Mouse (Mus musculus): ENCODE measurements around the gene Bmpr1a. TPM values are rescaled to one million over a fixed set of nuclear protein-coding genes. Genes with fewer than 3 reads are reported as not detected.

The Bmpr1a gene
- total RNA-seq, 1 experiment: 38.9 TPM

GRCm38 (mm10) chr14:34499664-34500063 is 3.5 kb downstream of the Bmpr1a start:
- no peak for TF ChIP-seq ZC3H11A (IDR thresholded peaks at IDR 0.05; ENCODE audit: borderline replicate concordance, low read depth, low read length)
- no peak for TF ChIP-seq ZNF384 (IDR thresholded peaks at IDR 0.05; ENCODE audit: low read depth, low read length)
- TF ChIP-seq CHD2 (IDR thresholded peaks at IDR 0.05; ENCODE audit: low read depth, low read length): no peak
- no peak for TF ChIP-seq MAFK (IDR thresholded peaks at IDR 0.05; ENCODE audit: insufficient read depth, low read depth, low read length)
- TF ChIP-seq HCFC1 (IDR thresholded peaks at IDR 0.05; ENCODE audit: borderline replicate concordance, insufficient read depth, low read length): no peak
- Histone ChIP-seq H3K36me3 (ENCODE audit: control insufficient read depth, insufficient read depth, low read length, poor library complexity, severe bottlenecking) (no peaks in the 10 kb centered on the region), H3K9me3 (ENCODE audit: control insufficient read depth, insufficient read depth, low read depth, low read length) (no peaks in the 10 kb centered on the region), H3K27ac (ENCODE audit: insufficient read depth, low read depth, low read length, poor library complexity, severe bottlenecking) (no peak overlapping the region), H3K9ac (ENCODE audit: insufficient read depth, low read depth, low read length, poor library complexity, severe bottlenecking) (no peak overlapping the region), H3K4me1 (ENCODE audit: control insufficient read depth in 2 of 2, insufficient read depth in 2 of 2, low read length in 2 of 2, poor library complexity in 1 of 2) (peaks cover 0 to 3% of the 10 kb centered on the region in 2 experiments; a peak in 1 of 4 replicates), H3K4me3 (ENCODE audit: insufficient read depth in 1 of 2, low read depth in 1 of 2, low read length in 2 of 2, poor library complexity in 1 of 2, severe bottlenecking in 1 of 2) (no peak overlapping the region)
- in situ Hi-C loops (cut with MboI; ENCODE audit: low sequenced_read_pairs in 2 of 2, unreplicated experiment in 2 of 2): no loop called here
- no peak for DNase-seq (ENCODE audit: low read depth, low spot score)

- Histone ChIP-seq H3K4me1 (ENCODE audit: control insufficient read depth in 2 of 2, insufficient read depth in 2 of 2, low read length in 2 of 2, poor library complexity in 1 of 2) (no peaks in the 10 kb centered on the region; a peak in 2 of 4 replicates), H3K36me3 (ENCODE audit: control insufficient read depth, insufficient read depth, low read length, poor library complexity, severe bottlenecking) (no peaks in the 10 kb centered on the region), H3K9ac (ENCODE audit: insufficient read depth, low read depth, low read length, poor library complexity, severe bottlenecking) (no peak overlapping the region), H3K27ac (ENCODE audit: insufficient read depth, low read depth, low read length, poor library complexity, severe bottlenecking) (no peak overlapping the region), H3K4me3 (ENCODE audit: insufficient read depth in 1 of 2, low read depth in 1 of 2, low read length in 2 of 2, poor library complexity in 1 of 2, severe bottlenecking in 1 of 2) (no peak overlapping the region), H3K9me3 (ENCODE audit: control insufficient read depth, insufficient read depth, low read depth, low read length) (no peaks in the 10 kb centered on the region)
- in situ Hi-C loops (cut with MboI; ENCODE audit: low sequenced_read_pairs in 2 of 2, unreplicated experiment in 2 of 2): no loop called here
- DNase-seq (ENCODE audit: low read depth, low spot score): no peak
- TF ChIP-seq HCFC1 (IDR thresholded peaks at IDR 0.05; ENCODE audit: borderline replicate concordance, insufficient read depth, low read length): no peak
- no peak for TF ChIP-seq MAFK (IDR thresholded peaks at IDR 0.05; ENCODE audit: insufficient read depth, low read depth, low read length)
- TF ChIP-seq CHD2 (IDR thresholded peaks at IDR 0.05; ENCODE audit: low read depth, low read length): no peak
- no peak for TF ChIP-seq ZNF384 (IDR thresholded peaks at IDR 0.05; ENCODE audit: low read depth, low read length)
- TF ChIP-seq ZC3H11A (IDR thresholded peaks at IDR 0.05; ENCODE audit: borderline replicate concordance, low read depth, low read length): no peak
Observed at GRCm38 (mm10) chr14:34497346-34497745, 5.8 kb downstream of the Bmpr1a start.

GRCm38 (mm10) chr14:34493682-34494081 is 9.5 kb downstream of the Bmpr1a start:
- no peaks in the 10 kb centered on the region for H3K9me3 ChIP-seq (ENCODE audit: control insufficient read depth, insufficient read depth, low read depth, low read length)
- no peaks in the 10 kb centered on the region; a peak in 2 of 4 replicates for H3K4me1 ChIP-seq (ENCODE audit: control insufficient read depth in 2 of 2, insufficient read depth in 2 of 2, low read length in 2 of 2, poor library complexity in 1 of 2)
- no peak overlapping the region for H3K27ac ChIP-seq (ENCODE audit: insufficient read depth, low read depth, low read length, poor library complexity, severe bottlenecking)
- no peak overlapping the region for H3K4me3 ChIP-seq (ENCODE audit: insufficient read depth in 1 of 2, low read depth in 1 of 2, low read length in 2 of 2, poor library complexity in 1 of 2, severe bottlenecking in 1 of 2)
- TF ChIP-seq CHD2 (IDR thresholded peaks at IDR 0.05; ENCODE audit: low read depth, low read length) (no peak), HCFC1 (IDR thresholded peaks at IDR 0.05; ENCODE audit: borderline replicate concordance, insufficient read depth, low read length) (no peak), MAFK (IDR thresholded peaks at IDR 0.05; ENCODE audit: insufficient read depth, low read depth, low read length) (no peak), ZC3H11A (IDR thresholded peaks at IDR 0.05; ENCODE audit: borderline replicate concordance, low read depth, low read length) (no peak), ZNF384 (IDR thresholded peaks at IDR 0.05; ENCODE audit: low read depth, low read length) (no peak)
- no peak for DNase-seq (ENCODE audit: low read depth, low spot score)
- no peaks in the 10 kb centered on the region for H3K36me3 ChIP-seq (ENCODE audit: control insufficient read depth, insufficient read depth, low read length, poor library complexity, severe bottlenecking)
- no peak overlapping the region for H3K9ac ChIP-seq (ENCODE audit: insufficient read depth, low read depth, low read length, poor library complexity, severe bottlenecking)
- in situ Hi-C loops (cut with MboI; ENCODE audit: low sequenced_read_pairs in 2 of 2, unreplicated experiment in 2 of 2): no loop called here

- H3K4me1 ChIP-seq (ENCODE audit: control insufficient read depth in 2 of 2, insufficient read depth in 2 of 2, low read length in 2 of 2, poor library complexity in 1 of 2): no peaks in the 10 kb centered on the region; a peak in 2 of 4 replicates
- no peak for DNase-seq (ENCODE audit: low read depth, low spot score)
- H3K4me3 ChIP-seq (ENCODE audit: insufficient read depth in 1 of 2, low read depth in 1 of 2, low read length in 2 of 2, poor library complexity in 1 of 2, severe bottlenecking in 1 of 2): no peak overlapping the region
- H3K36me3 ChIP-seq (ENCODE audit: control insufficient read depth, insufficient read depth, low read length, poor library complexity, severe bottlenecking): no peaks in the 10 kb centered on the region
- H3K9ac ChIP-seq (ENCODE audit: insufficient read depth, low read depth, low read length, poor library complexity, severe bottlenecking): no peak overlapping the region
- H3K27ac ChIP-seq (ENCODE audit: insufficient read depth, low read depth, low read length, poor library complexity, severe bottlenecking): no peak overlapping the region
- TF ChIP-seq HCFC1 (IDR thresholded peaks at IDR 0.05; ENCODE audit: borderline replicate concordance, insufficient read depth, low read length) (no peak), CHD2 (IDR thresholded peaks at IDR 0.05; ENCODE audit: low read depth, low read length) (no peak), MAFK (IDR thresholded peaks at IDR 0.05; ENCODE audit: insufficient read depth, low read depth, low read length) (no peak), ZNF384 (IDR thresholded peaks at IDR 0.05; ENCODE audit: low read depth, low read length) (no peak), ZC3H11A (IDR thresholded peaks at IDR 0.05; ENCODE audit: borderline replicate concordance, low read depth, low read length) (no peak)
- in situ Hi-C loops (cut with MboI; ENCODE audit: low sequenced_read_pairs in 2 of 2, unreplicated experiment in 2 of 2): no loop called here
- H3K9me3 ChIP-seq (ENCODE audit: control insufficient read depth, insufficient read depth, low read depth, low read length): no peaks in the 10 kb centered on the region
Observed at GRCm38 (mm10) chr14:34492688-34493087, 10.5 kb downstream of the Bmpr1a start.

- no peak for DNase-seq (ENCODE audit: low read depth, low spot score)
- no peak overlapping the region for H3K9ac ChIP-seq (ENCODE audit: insufficient read depth, low read depth, low read length, poor library complexity, severe bottlenecking)
- H3K36me3 ChIP-seq (ENCODE audit: control insufficient read depth, insufficient read depth, low read length, poor library complexity, severe bottlenecking): no peaks in the 10 kb centered on the region
- H3K4me3 ChIP-seq (ENCODE audit: insufficient read depth in 1 of 2, low read depth in 1 of 2, low read length in 2 of 2, poor library complexity in 1 of 2, severe bottlenecking in 1 of 2): no peak overlapping the region
- H3K4me1 ChIP-seq (ENCODE audit: control insufficient read depth in 2 of 2, insufficient read depth in 2 of 2, low read length in 2 of 2, poor library complexity in 1 of 2): no peaks in the 10 kb centered on the region; a peak in 2 of 4 replicates
- in situ Hi-C loops (cut with MboI; ENCODE audit: low sequenced_read_pairs in 2 of 2, unreplicated experiment in 2 of 2): no loop called here
- no peak overlapping the region for H3K27ac ChIP-seq (ENCODE audit: insufficient read depth, low read depth, low read length, poor library complexity, severe bottlenecking)
- no peak for TF ChIP-seq ZC3H11A (IDR thresholded peaks at IDR 0.05; ENCODE audit: borderline replicate concordance, low read depth, low read length)
- TF ChIP-seq MAFK (IDR thresholded peaks at IDR 0.05; ENCODE audit: insufficient read depth, low read depth, low read length): no peak
- no peak for TF ChIP-seq ZNF384 (IDR thresholded peaks at IDR 0.05; ENCODE audit: low read depth, low read length)
- no peak for TF ChIP-seq CHD2 (IDR thresholded peaks at IDR 0.05; ENCODE audit: low read depth, low read length)
- no peak for TF ChIP-seq HCFC1 (IDR thresholded peaks at IDR 0.05; ENCODE audit: borderline replicate concordance, insufficient read depth, low read length)
- H3K9me3 ChIP-seq (ENCODE audit: control insufficient read depth, insufficient read depth, low read depth, low read length): no peaks in the 10 kb centered on the region
Observed at GRCm38 (mm10) chr14:34490965-34491364, 12.2 kb downstream of the Bmpr1a start.

Measured in ES-E14 (cell line).